Mouse (Mus musculus) bone marrow macrophage, adult 2 months (primary cell): Measurements from ENCODE around the gene Pla2r1.

ENCODE experiments used
- CTCF ChIP-seq: IDR thresholded peaks from 2 replicates; pipeline ENCODE4 v1.5.1; 2012; ENCODE audit warnings: low read depth, mild to moderate bottlenecking, low read length, moderate library complexity
- POLR2A ChIP-seq: IDR thresholded peaks from 2 replicates; pipeline ENCODE4 v1.6.1; 2012; ENCODE audit warnings: mild to moderate bottlenecking, low read depth, low read length, borderline replicate concordance

DNA sequence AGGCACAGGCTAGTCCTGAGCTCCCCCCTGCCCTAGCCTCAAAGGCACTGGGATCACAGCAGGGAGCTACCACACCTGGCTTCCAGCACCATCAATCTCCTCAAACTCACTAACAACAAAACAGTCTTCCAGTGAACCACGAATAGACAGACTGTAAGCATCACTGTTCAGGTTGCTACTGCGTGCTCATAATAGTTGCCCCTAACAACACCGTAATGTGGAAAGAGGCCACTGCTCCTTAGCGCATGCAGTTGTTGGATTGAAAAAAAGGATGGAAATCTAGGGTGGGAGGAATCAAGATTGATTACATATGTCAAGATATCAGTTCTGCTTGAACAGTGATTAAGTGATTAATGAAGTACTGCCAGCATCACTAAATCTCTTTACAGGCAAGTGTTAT is 14.8 kb downstream of the Pla2r1 start:
- no peak for TF ChIP-seq CTCF
- no peak for TF ChIP-seq POLR2A
